Mouse (Mus musculus) ES-Bruce4 (cell line): ENCODE measurements at regions not wholly inside any gene's neighbourhood (a gene's known extent, or its start where the extent isn't known, plus 50 kb on each side); places are given as distances from the start of the nearest gene placed in this dataset.

Experiments used
- CTCF ChIP-seq: IDR thresholded peaks from one replicate; pipeline ENCODE4 v1.8.1; 2011; ENCODE audit warnings: low read depth, low read length
- POLR2A ChIP-seq: IDR thresholded peaks from one replicate; pipeline ENCODE4 v1.8.1; 2011; ENCODE audit warnings: low read length; ENCODE audit not compliant: insufficient read depth

- TF ChIP-seq POLR2A (no peak), CTCF (no peak)
Observed at GRCm38 (mm10) chr13:44108695-44109094, 324.1 kb downstream of the Cd83 start.
